Mouse (Mus musculus): ENCODE results near the gene Gm21970.

Gene Gm21970

DNA sequence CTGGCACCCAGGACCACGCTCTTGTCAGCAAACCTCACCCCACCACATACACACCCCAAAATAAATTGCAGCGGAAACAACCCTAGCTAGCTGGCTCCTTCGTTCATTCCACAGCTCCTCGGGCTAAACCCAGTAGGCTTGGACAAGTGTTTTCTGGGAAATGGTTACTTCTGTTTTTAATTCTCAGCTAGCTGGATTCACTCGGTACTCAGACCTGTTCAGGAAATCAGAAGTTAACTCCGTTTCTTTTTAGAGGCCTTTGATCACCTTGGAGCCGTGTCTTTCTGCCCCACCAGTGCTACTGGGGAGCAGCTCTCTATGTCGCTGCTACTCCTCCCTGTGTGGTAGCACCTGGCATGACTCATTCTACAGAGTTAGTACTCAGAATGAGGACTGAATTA, 51.7 kb downstream of the Gm21970 start:
- no peak for DNase-seq

GRCm38 (mm10) chr16:91444847-91445246, 53.3 kb downstream of the Gm21970 start:
- DNase-seq = no peak

DNA sequence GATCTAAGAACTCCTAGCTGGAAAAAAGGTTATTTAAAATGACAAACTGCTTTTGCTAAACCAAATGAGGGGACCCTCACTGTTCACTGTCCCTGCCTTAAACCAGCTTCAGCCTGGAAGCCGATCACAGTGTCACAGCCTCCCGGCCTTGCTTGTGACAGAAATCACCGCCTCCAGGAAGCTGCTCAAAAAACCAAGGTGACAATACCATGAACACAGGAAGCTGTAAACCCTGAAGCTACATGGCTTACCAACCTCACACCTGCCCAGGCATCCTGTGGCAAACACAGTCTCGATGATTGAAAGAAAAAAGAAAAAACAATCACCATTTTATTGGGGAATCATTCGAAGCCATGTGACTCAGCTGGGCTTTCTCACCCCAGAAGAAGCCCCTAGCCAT, 54.0 kb downstream of the Gm21970 start:
- DNase-seq = no peak

GRCm38 (mm10) chr16:91446778-91447511, 55.4 kb downstream of the Gm21970 start:
- no peak for DNase-seq

GRCm38 (mm10) chr16:91447512-91447900, 56.0 kb downstream of the Gm21970 start:
- DNase-seq = no peak

- no peak for DNase-seq
These were observed 56.6 kb downstream of the Gm21970 start for GRCm38 (mm10) chr16:91448088-91448487.

DNA sequence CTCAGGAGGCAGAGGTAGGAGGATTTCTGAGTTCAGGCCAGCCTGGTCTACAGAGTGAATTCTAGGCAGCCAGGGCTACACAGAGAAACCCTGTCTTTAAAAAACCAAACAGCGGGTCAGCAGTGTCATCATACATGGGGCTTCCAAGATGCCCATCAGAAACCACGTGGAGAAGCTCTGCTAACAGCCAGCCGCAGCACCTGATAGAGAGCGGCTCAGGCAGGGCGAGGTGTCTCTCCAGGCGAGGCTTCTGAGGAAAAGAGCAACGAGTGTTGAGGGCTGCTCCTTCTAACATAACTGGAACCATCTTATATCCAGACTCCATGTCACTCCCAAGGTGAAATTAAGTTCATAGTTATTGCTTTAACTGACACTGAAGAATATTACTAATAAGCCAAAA, 57.4 kb downstream of the Gm21970 start:
- no peak for DNase-seq

GRCm38 (mm10) chr16:91450137-91451064, 58.9 kb downstream of the Gm21970 start:
- no peak for DNase-seq

GRCm38 (mm10) chr16:91451949-91452348, 60.4 kb downstream of the Gm21970 start:
- DNase-seq = no peak

- no peak for DNase-seq
These were observed 60.9 kb downstream of the Gm21970 start for GRCm38 (mm10) chr16:91452363-91452896.

GRCm38 (mm10) chr16:91455868-91456267, 64.3 kb downstream of the Gm21970 start:
- no peak for DNase-seq

GRCm38 (mm10) chr16:91458301-91458746, 66.8 kb downstream of the Gm21970 start:
- no peak for DNase-seq

DNA sequence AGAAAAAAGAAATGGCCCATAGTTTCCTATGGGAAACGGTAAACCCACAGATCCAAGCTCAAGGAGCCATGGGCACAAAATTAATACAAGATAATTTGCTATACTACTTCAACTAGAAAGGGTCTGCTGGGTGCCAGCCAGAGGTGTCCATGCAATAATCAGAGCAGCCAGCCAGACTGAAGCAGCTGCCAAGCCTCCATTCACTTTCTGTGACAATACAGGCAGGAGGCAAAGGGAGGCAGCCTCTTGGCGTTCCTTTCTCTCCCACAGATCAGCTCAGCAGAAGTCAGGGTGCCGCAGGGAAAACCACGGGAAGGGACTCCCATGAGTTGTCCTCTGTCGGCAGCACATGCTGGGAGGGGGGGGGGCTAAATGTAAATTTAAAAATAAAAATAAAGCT, 67.5 kb downstream of the Gm21970 start:
- peak; percentile 44 to 55 for DNase-seq

- DNase-seq = no peak
These were observed 67.9 kb downstream of the Gm21970 start for GRCm38 (mm10) chr16:91459396-91459795.

GRCm38 (mm10) chr16:91459841-91460370, 68.4 kb downstream of the Gm21970 start:
- DNase-seq = peak in 1 of 2 experiments; percentile 30

- DNase-seq = no peak
These were observed 69.6 kb downstream of the Gm21970 start for GRCm38 (mm10) chr16:91461066-91461638.

GRCm38 (mm10) chr16:91461773-91462181, 70.3 kb downstream of the Gm21970 start:
- DNase-seq = peak; percentile 61 to 71

GRCm38 (mm10) chr16:91462644-91463043, 71.1 kb downstream of the Gm21970 start:
- peak in 1 of 2 experiments; percentile 29 for DNase-seq

GRCm38 (mm10) chr16:91463400-91463799, 71.9 kb downstream of the Gm21970 start:
- DNase-seq = no peak

- no peak for DNase-seq
These were observed 72.4 kb downstream of the Gm21970 start for GRCm38 (mm10) chr16:91463836-91464400.

DNA sequence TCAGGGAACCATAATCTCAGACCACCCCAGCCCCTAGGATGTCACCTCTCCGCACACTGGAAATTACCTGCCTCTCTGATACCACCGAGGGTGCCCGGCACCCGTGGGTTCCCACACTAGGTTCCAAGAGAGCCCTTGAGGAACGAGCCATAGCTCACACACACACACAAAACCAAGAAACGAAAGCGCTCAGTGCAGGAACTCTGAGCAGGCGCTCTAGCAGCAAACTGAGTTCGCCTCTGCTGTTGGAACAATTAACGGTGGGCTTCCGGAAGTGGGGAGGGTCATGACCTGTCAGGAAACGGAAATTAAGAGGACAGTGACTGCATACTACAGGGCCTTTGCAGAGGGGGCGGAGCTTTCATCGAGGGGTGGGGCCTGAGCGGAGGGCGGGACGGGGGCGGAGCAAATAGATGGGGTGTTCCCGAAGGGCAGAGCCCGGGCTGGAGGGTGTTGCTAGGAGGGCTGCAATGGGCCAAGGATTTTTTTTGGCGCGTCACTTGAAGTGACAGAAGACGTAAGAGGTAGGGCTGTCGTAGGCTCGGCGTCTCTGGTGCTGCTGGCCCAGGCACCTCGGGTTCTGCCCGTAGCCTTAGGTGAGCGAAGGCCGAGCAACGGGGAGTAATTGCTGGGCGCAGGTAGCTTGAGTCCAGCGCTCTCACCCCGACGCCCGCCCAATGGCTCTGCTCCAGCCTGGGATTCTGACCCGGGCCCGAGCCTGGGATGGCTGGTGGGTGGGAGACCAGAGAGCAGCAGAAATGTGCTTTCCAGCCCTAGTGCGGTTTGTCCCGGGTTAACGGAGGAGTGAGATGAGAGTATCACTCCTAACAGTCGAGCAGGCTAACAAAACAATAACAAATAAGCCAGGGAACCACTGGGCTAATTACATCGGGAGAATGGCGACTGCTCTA, 73.3 kb downstream of the Gm21970 start:
- peak; percentile 91 to 95 for DNase-seq

Data from kidney, postnatal 4 days (tissue).